In genomic region chr2:36061409-36061808, GRCm38 (mm10) we compare ENCODE assay signal across 29 mouse cellular contexts. TPM values are rescaled to one million over a fixed set of nuclear protein-coding genes. Genes with fewer than 3 reads are reported as not detected.
"Had no signal": no experiment of that assay in that cellular context is flagged by ENCODE, and none has a peak within 500 bp of the region (broad histone marks: within the 10 kb centered on the region; RNA-seq: fewer than 3 reads in every experiment).

No protein-coding gene starts in this region.

- H3K27me3 ChIP-seq: embryonic facial prominence, embryonic 12.5 days; embryonic facial prominence, embryonic 13.5 days; embryonic facial prominence, embryonic 15.5 days; forebrain, embryonic 12.5 days; forebrain, embryonic 13.5 days; forebrain, embryonic 15.5 days had no signal

- DNase-seq: cerebellum, adult 18-20 months; cerebellum, adult 2 months; cerebellum, adult 8-10 months; cerebellum, adult 9-10 months; cerebellum, adult 9-11 months; cerebellum, postnatal 10 days; cerebellum, postnatal 14 days; cerebellum, postnatal 25 days; cerebellum, postnatal 36 days; embryo, embryonic 11 days; forebrain, postnatal 0 days; gastrocnemius, adult 2 months; gastrocnemius, postnatal 10 days; gastrocnemius, postnatal 14 days; gastrocnemius, postnatal 25 days; gastrocnemius, postnatal 36 days; heart, adult 11 months had no signal

- H3K4me3 ChIP-seq: embryonic facial prominence, embryonic 10.5 days; embryonic facial prominence, embryonic 12.5 days; embryonic facial prominence, embryonic 13.5 days; embryonic facial prominence, embryonic 15.5 days; erythroblast, embryonic 14.5 days; forebrain, embryonic 10.5 days; forebrain, embryonic 12.5 days; forebrain, embryonic 13.5 days; forebrain, embryonic 15.5 days; gastrocnemius, adult 2 months had no signal

- H3K4me1 ChIP-seq: embryonic facial prominence, embryonic 12.5 days; embryonic facial prominence, embryonic 15.5 days; forebrain, embryonic 10.5 days; forebrain, embryonic 12.5 days; forebrain, embryonic 13.5 days; forebrain, embryonic 15.5 days had no signal

- H3K27ac ChIP-seq: embryonic facial prominence, embryonic 10.5 days; embryonic facial prominence, embryonic 12.5 days; embryonic facial prominence, embryonic 13.5 days; embryonic facial prominence, embryonic 15.5 days; forebrain, embryonic 10.5 days; forebrain, embryonic 12.5 days; forebrain, embryonic 13.5 days; forebrain, embryonic 15.5 days; gastrocnemius, adult 2 months had no signal

- H3K4me2 ChIP-seq: embryonic facial prominence, embryonic 12.5 days; embryonic facial prominence, embryonic 13.5 days; embryonic facial prominence, embryonic 15.5 days; forebrain, embryonic 12.5 days; forebrain, embryonic 13.5 days; forebrain, embryonic 15.5 days had no signal

- H3K9ac ChIP-seq: embryonic facial prominence, embryonic 12.5 days; embryonic facial prominence, embryonic 13.5 days; embryonic facial prominence, embryonic 15.5 days; forebrain, embryonic 12.5 days; forebrain, embryonic 13.5 days; forebrain, embryonic 15.5 days; forebrain, postnatal 0 days had no signal

- H3K36me3 ChIP-seq: embryonic facial prominence, embryonic 10.5 days; embryonic facial prominence, embryonic 12.5 days; embryonic facial prominence, embryonic 13.5 days; embryonic facial prominence, embryonic 15.5 days; forebrain, embryonic 10.5 days; forebrain, embryonic 12.5 days; forebrain, embryonic 15.5 days had no signal

- ATAC-seq: forebrain, embryonic 13.5 days; forebrain, embryonic 14.5 days; forebrain, embryonic 15.5 days; forebrain, embryonic 16.5 days; forebrain, postnatal 0 days had no signal

- H3K9me3 ChIP-seq: embryonic facial prominence, embryonic 10.5 days; embryonic facial prominence, embryonic 12.5 days; embryonic facial prominence, embryonic 15.5 days; forebrain, embryonic 10.5 days; forebrain, embryonic 12.5 days; forebrain, embryonic 13.5 days; forebrain, embryonic 15.5 days had no signal

RNA-seq across cellular contexts. Expression of gene Morn5, which starts 12.2 kb away (rescaled TPM):
- polyA plus RNA-seq: embryonic facial prominence, embryonic 11.5 days; embryonic facial prominence, embryonic 13.5 days; erythroblast, embryonic 14.5 days had no signal

RNA-seq across cellular contexts. Expression of gene Lhx6, which starts 43.8 kb away (rescaled TPM):
- polyA plus RNA-seq: erythroblast, embryonic 14.5 days had no signal
